Mouse (Mus musculus): ENCODE measurements at regions not wholly inside any gene's neighbourhood (a gene's known extent, or its start where the extent isn't known, plus 50 kb on each side); places are given as distances from the start of the nearest gene placed in this dataset.

DNA sequence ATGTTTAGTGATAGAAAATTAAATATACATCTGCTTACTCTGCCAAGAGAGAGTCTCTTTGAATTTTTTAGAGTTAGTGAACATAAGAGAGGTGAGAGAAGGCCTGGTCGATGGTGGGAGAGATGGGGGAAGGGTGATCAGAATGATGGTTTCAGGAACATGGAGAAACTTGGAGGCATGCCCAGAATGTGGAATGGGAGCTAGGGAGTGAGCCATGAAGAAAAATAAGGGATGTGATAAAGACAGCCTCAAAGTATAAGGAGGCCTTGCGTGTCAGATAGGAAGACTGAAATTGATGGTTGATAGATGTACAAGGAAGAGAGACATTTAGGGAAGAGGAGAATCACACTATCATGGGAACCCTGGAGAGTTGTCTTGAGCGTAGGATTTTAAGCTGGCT is 354.6 kb downstream of the Osr1 start:
- DNase-seq: no peak

DNA sequence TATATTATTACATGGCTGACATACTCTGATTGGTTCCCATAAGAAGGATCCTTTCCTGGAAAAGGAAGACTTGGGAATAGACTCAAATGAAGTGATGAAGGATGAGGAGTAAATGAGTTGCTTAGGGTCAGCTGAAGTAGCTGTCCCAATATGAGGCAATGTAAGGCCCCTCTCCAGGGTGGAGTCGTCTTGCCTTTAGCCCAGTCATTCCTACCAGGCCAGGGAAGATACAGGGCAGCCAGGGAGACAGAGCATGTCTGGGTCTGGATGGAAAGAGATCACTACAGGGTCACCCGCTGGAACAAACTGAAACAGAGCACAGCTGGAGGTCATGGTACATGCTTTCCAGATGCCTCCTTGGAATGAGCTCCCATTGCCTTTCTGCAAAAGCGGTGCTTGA is 364.2 kb downstream of the Osr1 start:
- DNase-seq: no peak

DNA sequence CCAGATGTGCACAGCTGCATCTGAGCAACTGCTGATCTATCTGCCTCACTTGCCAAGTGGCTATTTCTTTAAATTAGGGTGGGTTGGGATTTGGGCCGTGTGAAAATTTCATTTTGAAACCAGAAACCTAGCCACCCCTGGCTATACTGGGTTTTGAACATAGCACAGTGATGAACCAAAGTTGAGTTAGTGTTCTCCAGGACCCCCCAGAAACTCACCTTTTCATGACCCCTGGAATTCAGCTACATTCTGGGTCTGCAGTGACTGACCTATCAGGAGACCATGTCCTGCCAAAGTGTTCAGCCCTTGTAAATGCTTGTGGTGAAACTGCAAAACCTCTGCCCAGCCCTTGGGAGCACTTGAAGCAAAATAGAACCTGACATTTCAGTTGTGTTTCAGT is 371.4 kb downstream of the Osr1 start:
- no peak for DNase-seq

DNA sequence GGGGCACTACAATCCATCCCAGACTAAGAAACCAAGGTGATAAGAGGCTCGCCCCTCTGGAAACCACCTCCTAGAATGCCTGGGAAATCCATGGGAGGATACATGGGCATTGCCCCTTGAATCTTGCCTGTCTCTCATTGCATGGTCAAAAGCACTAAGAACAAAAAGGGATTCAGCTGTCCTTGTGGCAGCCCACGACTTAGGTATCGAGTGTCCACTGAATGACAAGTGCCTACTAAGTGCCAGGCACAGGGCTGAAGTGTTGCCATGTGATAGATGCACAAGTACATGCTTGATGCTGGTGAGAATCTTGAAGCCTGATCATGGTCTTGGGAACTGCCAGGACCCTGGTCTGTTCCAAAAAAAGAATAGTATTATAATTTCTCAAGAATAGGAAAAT is 371.9 kb downstream of the Osr1 start:
- DNase-seq: no peak

DNA sequence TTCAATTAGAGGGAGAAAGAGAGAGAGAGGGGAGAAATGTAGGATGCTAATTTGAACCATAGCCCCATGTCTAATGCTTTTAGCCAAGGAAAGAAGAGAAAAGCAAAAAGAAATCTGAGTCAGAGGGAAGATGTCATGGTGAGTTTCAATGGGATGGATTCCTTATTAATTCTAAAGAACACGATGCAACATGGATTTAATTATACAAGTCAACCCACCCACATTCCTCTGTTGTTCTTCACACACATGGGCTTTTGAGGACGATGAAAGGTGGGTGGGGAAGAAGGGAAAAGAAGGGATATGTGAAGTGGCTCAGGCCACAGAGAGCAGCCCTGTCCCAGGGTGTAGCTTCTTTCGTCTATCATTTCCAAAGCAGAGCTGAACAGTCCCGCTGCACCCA is 378.9 kb downstream of the Osr1 start:
- DNase-seq: no peak

DNA sequence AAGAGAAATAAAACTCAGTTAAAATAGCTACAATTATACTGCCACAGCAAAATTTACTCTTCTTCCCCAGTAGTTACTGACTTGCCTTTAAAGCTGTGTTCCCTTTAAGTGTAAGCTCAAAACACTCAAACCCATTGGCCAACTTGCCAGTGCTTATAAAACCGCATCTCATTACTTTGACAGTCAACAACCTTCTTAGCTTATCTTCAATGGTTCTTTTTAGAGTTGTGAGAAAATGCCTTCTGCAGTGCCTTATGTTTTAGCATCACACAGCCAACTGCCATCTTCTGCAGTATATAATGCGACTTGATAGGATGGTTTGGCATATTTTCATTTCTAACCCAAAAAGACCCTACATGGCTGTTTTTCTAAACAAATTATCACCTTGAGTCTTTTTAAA is 382.5 kb downstream of the Osr1 start:
- DNase-seq: no peak

DNA sequence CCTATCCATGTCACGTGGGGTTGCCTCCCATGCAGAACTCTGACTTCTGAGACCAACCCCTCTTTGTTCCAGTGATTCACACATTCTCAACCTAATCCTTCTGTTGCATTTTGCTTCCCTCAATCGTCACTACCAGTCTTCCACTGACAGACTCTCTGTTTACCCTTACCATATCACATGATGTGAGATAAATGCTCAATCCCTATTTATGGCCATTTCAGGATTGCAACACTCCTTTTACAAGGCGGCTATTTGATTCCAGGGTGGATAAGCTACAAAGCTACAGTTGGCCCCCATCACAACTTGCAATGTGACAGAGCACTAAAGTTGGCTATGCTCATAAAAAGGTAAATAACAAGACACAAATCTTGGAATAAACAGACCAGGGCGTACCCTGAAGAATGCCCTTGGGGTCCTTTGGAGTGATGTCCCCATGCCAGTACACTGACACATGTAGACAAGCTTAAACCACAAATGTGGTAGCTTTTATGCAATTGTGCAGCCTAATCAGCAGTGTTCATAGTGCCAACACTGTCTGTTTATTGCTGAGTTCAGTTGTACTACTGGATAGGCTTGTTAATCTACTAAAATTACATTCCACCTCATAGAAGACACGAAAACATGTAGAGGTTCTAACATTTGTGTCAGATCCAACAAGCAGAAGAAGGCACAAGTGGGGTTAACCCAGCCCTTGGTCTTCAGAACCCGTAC is 384.4 kb downstream of the Osr1 start:
- DNase-seq: no peak

DNA sequence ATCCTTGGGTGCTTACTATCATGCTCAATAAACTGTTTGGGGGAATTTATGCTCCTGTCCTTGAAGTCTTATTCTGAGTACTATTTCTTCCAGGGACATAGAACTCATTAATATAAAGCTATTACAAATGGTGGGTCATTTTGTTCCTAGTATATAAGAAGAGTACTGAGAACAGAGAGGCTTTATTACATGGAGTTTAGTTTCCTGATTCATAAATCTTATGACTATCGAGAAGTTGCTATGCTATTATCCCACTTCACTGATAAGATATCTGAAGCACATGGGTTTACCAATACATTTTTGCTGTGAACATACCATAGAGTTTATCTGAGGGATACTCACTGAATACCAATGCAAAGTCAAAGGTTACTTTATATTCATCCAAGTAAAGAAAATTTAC is 399.5 kb downstream of the Osr1 start:
- DNase-seq: no peak

DNA sequence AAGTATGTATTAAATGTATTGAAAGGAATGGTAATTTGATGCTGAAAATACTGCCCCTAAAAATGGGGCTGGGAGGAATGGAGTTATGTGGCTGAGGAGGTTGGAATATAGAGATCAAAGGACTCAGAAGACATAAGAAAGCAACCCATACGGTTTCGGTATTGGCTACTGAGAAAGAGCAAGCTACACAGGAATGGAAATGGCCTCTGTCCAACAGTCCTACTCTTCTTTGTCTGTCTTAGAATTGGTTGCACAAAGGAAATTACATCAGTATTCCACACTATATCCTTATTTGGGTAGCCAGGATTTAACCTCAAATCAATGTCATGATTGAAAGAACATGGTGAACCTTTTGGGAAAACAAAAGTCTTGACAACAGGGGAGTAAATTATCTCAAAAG is 399.0 kb upstream of the Nt5c1b start:
- DNase-seq: no peak

DNA sequence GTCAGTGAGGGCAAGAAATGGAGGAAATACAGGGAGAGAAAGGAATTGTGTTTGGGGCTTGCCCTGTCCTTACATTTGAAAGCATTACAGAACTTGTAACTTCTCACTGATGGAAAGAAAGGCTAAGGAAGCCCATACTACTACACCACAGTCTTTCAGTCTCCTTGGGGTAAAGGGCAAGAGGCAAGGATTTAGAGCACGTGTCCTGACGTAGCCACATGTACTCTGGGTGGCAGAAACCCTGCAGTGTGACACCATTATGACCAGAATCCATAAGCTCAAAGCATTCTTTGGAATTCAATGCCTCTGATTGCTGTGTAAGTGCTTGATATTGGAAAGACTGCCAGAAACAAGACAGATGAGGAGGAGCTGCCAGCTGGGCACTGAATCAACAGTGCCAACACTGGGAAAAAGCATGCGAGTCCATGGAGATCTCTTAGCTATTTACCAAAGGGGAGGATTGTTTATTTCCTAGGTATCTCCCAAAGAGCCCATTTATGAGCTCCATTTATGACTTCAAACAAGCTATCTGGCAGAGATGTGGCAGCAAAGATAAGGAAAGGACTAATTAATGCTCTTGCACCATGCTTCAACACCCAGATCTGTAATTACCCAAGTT is 391.2 kb upstream of the Nt5c1b start:
- DNase-seq: peak; percentile 5

DNA sequence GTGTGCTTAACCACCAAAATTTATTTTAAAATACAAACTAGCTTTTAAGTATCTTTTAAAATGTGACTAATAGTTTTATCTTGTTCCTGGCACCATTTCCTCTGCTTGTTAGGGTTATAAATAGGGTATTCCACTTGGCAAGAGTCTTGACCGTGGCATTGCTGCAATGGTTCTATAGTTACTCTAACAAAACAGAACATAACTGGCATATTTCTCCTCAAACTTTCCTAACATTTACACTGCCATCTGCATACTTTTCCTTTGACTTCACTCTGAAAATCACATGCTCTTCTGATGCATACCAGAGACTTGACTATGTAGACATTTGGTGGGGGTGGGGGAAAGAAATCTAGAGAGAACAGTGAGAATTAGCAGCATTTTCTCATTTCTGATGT is 390.7 kb upstream of the Nt5c1b start:
- DNase-seq: no peak

DNA sequence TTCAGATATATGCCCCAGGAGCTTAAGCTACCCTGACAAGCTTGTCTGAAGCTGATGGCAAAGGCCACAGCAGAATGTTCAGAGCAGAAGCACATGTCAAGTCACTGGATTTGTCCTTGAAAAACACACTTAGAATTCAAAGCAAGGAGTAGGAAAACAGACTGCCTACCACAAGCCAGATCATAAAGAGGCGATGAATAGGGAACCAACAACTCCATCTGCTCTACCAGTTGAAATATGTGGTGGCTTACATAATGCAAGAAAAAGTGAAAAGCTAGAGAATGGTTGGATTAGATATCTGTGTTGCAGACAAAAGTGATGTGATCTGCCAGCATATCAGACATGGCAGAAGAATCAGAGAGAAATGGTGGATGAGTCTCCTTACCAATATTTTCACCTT is 378.5 kb upstream of the Nt5c1b start:
- DNase-seq: no peak

DNA sequence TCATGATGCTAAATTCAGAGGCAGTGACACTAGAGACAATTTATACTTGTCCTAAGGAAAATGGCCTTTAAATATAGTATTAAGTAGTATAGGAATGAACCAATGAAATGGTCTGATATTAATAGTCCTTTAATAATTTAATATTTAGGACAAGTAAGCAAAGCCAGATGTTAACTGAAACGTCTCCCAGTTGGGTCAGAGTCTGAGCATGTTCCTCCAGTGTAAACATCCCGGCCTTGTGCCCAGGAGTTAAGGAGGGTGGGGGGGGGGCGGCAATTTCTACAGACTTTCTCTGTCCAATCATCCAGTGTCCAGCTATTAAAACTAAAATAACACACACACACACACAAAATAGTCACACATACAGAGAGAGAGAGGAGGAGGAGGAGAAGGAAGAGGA is 374.1 kb upstream of the Nt5c1b start:
- DNase-seq: no peak

DNA sequence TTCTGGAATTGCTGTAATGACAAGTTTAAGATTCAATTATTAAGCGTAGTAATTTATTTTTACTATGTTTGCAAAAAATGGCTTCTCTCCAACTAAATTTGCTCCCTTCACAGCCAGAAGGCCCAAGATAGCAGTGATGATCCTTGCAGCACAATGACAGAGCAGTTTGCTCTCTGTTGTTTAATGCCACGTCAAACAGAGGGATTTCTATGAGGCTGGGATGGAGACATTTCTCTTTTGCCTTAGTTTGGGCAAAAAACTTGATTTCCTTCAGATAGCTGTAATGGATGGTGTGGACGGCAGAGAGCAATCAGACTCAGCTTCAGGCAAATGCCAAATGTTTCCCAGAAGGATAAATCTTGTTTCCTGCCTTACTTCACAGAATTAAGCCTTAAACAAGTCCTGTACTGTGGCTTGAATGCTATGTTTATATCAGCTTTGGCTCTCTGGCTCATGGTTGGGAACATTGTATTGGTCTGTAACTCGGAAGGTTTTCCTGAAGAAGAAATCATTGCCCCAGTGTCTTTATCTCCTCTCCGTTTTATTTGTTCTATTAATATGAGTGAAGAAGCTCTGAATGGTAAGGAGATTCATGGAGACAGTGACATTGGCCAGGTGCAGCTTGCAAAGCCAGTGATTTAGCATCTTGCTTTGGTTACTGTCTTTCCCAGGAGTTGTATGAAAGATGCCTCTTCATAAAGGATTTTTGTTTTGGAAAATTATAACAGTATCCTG is 373.2 kb upstream of the Nt5c1b start:
- DNase-seq: no peak

DNA sequence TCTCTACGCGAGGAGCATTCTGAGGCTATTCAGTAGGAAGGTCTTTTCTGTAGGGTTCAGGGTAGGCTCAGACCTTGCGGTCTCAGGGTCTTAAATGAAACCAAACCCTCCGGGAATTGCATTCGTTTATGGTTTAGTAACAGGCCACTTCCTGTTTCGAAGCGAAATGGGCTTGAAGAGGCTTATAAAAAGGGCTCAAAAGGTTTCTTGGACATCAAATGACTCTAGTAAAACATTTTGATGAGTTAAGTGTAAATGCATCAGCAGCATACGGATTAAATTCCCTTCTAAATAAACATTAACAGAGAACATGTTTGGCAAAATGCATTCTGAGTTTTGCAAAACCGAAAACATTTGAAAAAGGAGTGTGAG is 372.6 kb upstream of the Nt5c1b start:
- DNase-seq: no peak

DNA sequence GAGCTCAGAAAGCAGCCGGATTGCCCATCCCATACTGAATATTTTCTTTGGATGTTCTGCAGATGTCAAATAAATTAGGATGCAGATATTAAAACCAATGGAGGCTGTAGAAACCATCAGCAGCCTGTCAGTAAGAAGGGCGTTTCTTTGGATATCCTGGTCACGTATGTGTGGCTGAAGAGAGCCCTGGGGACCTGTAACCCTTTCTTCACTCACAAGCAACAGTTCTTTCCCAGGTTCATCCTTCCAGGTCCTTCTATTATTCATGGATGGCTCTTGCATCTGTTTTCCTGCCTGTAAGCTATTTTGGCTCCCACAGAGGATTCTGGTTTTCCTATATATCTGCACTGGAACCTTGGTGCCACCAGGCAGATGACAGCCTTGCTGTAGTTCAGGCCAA is 372.2 kb upstream of the Nt5c1b start:
- no peak for DNase-seq

DNA sequence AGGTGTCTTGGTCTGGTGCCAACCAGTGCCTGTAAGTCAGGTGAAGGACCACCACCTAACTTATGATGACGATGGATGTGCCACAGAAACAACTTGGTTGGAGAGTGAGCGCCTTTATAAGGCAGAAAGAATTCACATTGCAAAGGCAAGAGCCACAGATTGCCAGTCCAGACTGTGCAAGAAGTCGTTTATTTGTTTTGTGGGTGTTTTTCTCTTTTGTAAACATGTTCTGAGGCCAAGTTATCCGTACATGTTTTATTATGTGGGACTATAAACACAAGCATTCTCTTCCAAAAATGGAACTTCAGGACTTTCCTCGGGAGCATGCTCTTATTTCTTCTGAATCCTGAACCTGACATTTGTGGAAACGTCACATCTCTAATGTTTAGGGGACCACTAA is 369.8 kb upstream of the Nt5c1b start:
- DNase-seq: no peak

DNA sequence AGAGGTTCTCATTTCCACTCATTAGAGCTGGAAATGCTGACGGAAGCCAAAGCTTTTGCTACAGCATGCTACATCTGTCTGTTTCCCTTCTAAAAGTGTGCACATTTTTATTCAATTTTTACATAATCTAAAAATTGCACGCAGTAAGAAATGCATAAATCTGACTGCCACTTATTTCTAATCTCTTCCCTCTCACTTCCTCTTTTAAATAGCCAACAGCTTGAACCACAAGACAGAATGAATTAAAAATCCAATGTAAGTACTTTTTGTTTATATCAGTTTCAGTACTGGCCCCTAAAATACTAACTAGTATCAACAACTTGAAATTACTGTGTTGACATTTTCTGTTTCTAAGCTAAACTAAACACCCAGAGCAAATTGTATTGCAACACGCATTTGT is 361.3 kb upstream of the Nt5c1b start:
- DNase-seq: no peak

DNA sequence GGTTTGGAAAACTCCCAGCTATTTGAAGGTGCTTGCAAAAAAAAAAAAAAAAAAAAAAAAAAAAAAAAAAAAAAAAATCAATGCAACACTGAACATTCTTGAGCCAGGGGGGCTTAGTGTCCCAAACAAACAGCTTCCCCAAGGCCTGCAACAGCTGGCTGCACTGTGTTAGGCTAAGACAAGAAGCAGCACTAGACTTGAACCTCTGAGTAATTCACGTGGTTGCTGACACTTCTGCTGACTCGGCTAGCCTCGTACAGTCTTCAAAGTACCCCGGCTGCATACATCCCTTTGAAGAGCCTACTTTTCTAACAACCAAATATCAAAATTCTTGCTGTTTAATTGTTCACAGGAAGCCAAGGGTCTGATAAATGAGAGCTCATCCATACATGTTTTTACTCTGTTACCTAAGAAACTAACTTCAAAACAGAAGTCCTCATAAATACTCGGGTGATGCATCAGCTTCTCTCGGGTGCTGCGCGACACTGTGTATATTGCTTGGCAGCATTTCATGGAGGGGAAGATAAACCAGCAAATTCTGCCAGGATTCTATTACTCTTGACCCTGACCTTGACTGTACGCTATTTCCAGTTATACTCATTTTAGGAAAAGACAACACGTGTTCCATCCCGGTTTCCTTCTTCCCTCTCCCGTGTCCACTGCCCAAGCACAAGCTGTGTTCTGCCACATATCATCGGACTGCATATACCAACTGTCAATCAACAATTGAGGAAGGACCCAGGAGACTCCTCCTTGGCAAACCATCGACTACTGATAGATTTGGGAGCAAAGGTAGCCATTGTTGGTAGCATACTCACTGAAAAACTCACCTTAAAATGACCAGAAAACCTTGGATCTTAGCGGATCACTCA is 352.8 kb upstream of the Nt5c1b start:
- DNase-seq: no peak

DNA sequence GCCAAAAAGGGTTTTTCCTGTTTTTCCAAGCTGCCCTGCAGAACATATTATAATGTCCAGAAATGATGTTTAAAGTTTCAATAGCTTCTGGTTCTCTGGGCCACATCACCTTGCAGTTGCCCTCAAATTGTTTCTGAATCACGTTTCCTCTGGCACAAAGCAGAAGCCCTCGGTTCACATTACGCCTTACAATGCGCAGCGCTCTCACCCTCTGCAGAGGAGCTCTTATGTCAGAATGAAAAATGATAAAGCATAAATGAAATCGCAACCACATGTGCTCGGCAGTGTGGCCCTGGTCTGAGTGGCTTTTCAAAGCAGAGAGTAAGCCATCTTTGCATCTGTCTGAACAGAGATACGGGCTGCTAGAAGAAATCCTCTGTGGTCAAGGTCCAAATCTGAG is 334.3 kb upstream of the Nt5c1b start:
- DNase-seq: no peak

DNA sequence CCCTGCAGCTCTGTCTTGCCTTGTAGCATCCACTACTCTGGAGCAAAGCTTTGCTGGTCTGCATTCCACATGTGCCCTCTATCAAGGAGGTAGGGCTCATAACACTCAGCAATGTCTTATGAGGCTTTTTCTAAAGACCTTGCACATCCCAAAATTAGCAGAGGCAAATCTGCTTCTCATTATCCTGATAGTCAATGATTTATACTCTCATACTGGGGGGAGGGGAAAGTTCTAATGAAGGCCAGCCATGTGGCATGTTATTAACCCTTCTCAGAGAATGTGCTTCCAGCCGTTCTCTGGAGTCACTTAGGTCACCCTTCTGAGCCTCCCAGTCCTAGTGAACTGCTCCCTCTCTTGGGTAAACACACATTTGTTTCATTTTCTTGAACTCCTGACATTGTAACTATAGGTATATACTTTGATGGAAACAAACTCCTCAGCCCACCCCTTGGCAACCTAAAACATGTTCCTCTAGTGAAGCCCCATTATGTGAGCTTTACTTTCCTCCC is 307.7 kb upstream of the Nt5c1b start:
- DNase-seq: no peak

DNA sequence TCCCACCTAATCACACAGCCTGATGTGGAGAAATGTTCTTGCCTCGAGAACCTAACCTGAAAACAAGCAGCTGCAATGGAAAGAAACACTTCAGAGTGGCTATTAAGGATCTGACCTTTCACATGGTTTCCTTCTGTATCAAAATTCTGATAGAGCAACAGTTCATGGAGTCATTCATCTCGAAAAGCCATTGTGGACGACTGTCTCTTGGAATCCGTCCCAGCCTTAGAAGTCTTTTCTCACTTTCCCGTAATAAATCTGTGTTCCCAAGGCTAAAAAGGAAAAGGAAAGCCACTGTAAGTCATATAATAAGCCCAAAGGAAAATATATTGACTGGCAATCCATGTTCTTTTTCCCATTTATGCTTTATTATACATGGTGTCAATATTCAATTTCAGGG is 291.4 kb upstream of the Nt5c1b start:
- DNase-seq: peak; percentile 22

DNA sequence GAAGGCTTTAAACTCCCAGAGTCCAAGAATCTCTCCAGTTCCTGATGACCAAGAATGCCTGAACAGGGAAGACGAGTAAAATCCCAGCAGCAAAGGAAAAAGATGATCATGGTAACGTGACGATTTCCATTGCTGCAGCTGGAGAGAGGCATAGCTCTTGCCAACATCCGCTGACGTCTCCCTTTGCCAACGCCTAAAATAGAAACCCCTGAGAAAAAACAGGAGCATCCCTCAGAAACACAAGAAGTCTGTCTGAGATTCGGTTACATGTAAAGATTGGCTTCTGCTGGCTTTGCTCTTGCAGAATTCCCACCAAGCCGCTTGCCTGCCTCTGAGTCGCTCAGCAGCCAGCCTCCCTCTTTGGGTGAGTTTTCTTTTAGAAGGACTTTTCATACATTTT is 290.3 kb upstream of the Nt5c1b start:
- no peak for DNase-seq

All from adrenal gland, postnatal 14 days (tissue).